Mouse (Mus musculus) bone marrow, adult 2 months (tissue): ENCODE measurements at regions not wholly inside any gene's neighbourhood (a gene's known extent, or its start where the extent isn't known, plus 50 kb on each side); places are given as distances from the start of the nearest gene placed in this dataset.

Experiments used
- CTCF ChIP-seq: fragments of 200-500 bp; IDR thresholded peaks from 2 replicates; pipeline ENCODE4 v1.5.1; 2011; ENCODE audit warnings: low read length, control low read depth; ENCODE audit not compliant: control insufficient read depth, insufficient read depth
- POLR2A ChIP-seq: fragments of 200-500 bp; IDR thresholded peaks from 2 replicates; pipeline ENCODE4 v1.6.1; 2011; ENCODE audit warnings: low read depth, mild to moderate bottlenecking, control low read depth, low read length, borderline replicate concordance; ENCODE audit not compliant: control insufficient read depth

GRCm38 (mm10) chr8:36309326-36309725 is 543.7 kb downstream of the Gm19410 start:
- TF ChIP-seq POLR2A (no peak), CTCF (no peak)
